ENCODE assay signal across 8 mouse cellular contexts in genomic region chr13:3359751-3360260, GRCm38 (mm10).
DNase-seq lines count a peak whose midpoint lies in the region; ATAC-seq and TF ChIP-seq lines count a peak whose summit lies in the region.
"Not testable (repeated sequence)": the region's sequence is repeated elsewhere in the genome, so short reads cannot be mapped to it uniquely, and the experiment has no call there.

No protein-coding gene starts in this region.

- H3K4me3 ChIP-seq in embryonic facial prominence, embryonic 11.5 days (ENCODE audit: low read depth, low read length), result peak overlapping the region; percentile 48
- peak overlapping the region; percentile 63 for H3K4me3 ChIP-seq in heart, embryonic 11.5 days (ENCODE audit: low read depth, low read length)
- H3K4me3 ChIP-seq in intestine, embryonic 15.5 days (replicated peaks), result peak overlapping the region; percentile 55
- H3K4me3 ChIP-seq in lung, postnatal 0 days (ENCODE audit: low read depth, low read length), result peak overlapping the region; percentile 60
- H3K4me3 ChIP-seq in neural tube, embryonic 12.5 days, result peak overlapping the region; percentile 39

- 1% methylated on average over 35 of the region's 35 CpGs for WGBS in embryonic facial prominence, embryonic 11.5 days
- WGBS in heart, embryonic 11.5 days (ENCODE audit: insufficient replicate concordance), result under 1% methylated on average over 35 of the region's 35 CpGs
- WGBS in intestine, embryonic 15.5 days, result 1% methylated on average over 35 of the region's 35 CpGs
- WGBS in lung, postnatal 0 days, result under 1% methylated on average over 35 of the region's 35 CpGs
- 1% methylated on average over 35 of the region's 35 CpGs for WGBS in neural tube, embryonic 12.5 days

- 0 out of 2 replicates have a peak, but pooled peaks have one; percentile 13 for ATAC-seq in embryonic facial prominence, embryonic 11.5 days (replicated peaks; ENCODE audit: insufficient number of reproducible peaks, low FRiP score, low TSS enrichment, low read depth)
- ATAC-seq in heart, embryonic 11.5 days (replicated peaks; ENCODE audit: insufficient number of reproducible peaks, low FRiP score, low TSS enrichment), result not testable (repeated sequence)
- 0 out of 2 replicates have a peak, but pooled peaks have one; percentile 19 for ATAC-seq in intestine, embryonic 15.5 days
- 0 out of 2 replicates have a peak, but pooled peaks have one; percentile 1 for ATAC-seq in lung, postnatal 0 days
- 0 out of 2 replicates have a peak, but pooled peaks have one; percentile 5 for ATAC-seq in neural tube, embryonic 12.5 days (ENCODE audit: low FRiP score, low read depth)

- DNase-seq in adrenal gland, postnatal 14 days, result peak; percentile 32
- peak; percentile 1 for DNase-seq in embryonic facial prominence, embryonic 11.5 days (ENCODE audit: low spot score)
- peak; percentile 53 for DNase-seq in left cerebral cortex, postnatal 4 days
- DNase-seq in lung, postnatal 0 days (ENCODE audit: low spot score), result not testable (repeated sequence)
- DNase-seq in urinary bladder, postnatal 14 days (ENCODE audit: low spot score), result peak; percentile 15

- H3K9ac ChIP-seq in embryonic facial prominence, embryonic 11.5 days (replicated peaks; ENCODE audit: low read length); heart, embryonic 11.5 days (ENCODE audit: low read depth, low read length); intestine, embryonic 15.5 days; neural tube, embryonic 12.5 days: not testable (repeated sequence)
- H3K9ac ChIP-seq in lung, postnatal 0 days (replicated peaks; ENCODE audit: low read depth), result peak overlapping the region; percentile 44; the same call in 1 of the 2 replicates

- intact Hi-C loops in left cerebral cortex, postnatal 4 days (cut with DNase I), result not testable (repeated sequence)

- not testable (repeated sequence) for H3K36me3 ChIP-seq in embryonic facial prominence, embryonic 11.5 days (replicated peaks; ENCODE audit: control insufficient read depth, insufficient read depth, low read depth, low read length); heart, embryonic 11.5 days (ENCODE audit: control insufficient read depth, insufficient read depth, low read length); intestine, embryonic 15.5 days; lung, postnatal 0 days (ENCODE audit: insufficient read depth, low read length); neural tube, embryonic 12.5 days

- peak overlapping the region; percentile 89 for H3K4me2 ChIP-seq in embryonic facial prominence, embryonic 11.5 days (ENCODE audit: low read depth, low read length)
- H3K4me2 ChIP-seq in heart, embryonic 11.5 days, result peak overlapping the region; percentile 95
- H3K4me2 ChIP-seq in intestine, embryonic 15.5 days (replicated peaks), result peak overlapping the region; percentile 99
- peak overlapping the region; percentile 92 for H3K4me2 ChIP-seq in lung, postnatal 0 days (replicated peaks; ENCODE audit: low read depth, low read length)
- peak overlapping the region; percentile 89 for H3K4me2 ChIP-seq in neural tube, embryonic 12.5 days (replicated peaks)

- H3K9me3 ChIP-seq in embryonic facial prominence, embryonic 11.5 days (replicated peaks; ENCODE audit: control insufficient read depth, low read length); heart, embryonic 11.5 days (replicated peaks; ENCODE audit: control insufficient read depth, low read length); intestine, embryonic 15.5 days; lung, postnatal 0 days (ENCODE audit: low read length); neural tube, embryonic 12.5 days: not testable (repeated sequence)

- H3K27me3 ChIP-seq in embryonic facial prominence, embryonic 11.5 days (ENCODE audit: control insufficient read depth, insufficient read depth, low read length), result peaks cover 26% of the 10 kb centered on the region
- H3K27me3 ChIP-seq in heart, embryonic 11.5 days (ENCODE audit: control insufficient read depth, insufficient read depth, low read length), result peaks cover 28% of the 10 kb centered on the region
- H3K27me3 ChIP-seq in intestine, embryonic 15.5 days (replicated peaks), result peaks cover 25% of the 10 kb centered on the region
- peaks cover 11% of the 10 kb centered on the region for H3K27me3 ChIP-seq in lung, postnatal 0 days (replicated peaks; ENCODE audit: insufficient read depth, low read length)
- peaks cover 41% of the 10 kb centered on the region for H3K27me3 ChIP-seq in neural tube, embryonic 12.5 days (replicated peaks)

- not testable (repeated sequence) for H3K27ac ChIP-seq in embryonic facial prominence, embryonic 11.5 days (replicated peaks; ENCODE audit: low read depth, low read length); heart, embryonic 11.5 days (ENCODE audit: low read depth, low read length); intestine, embryonic 15.5 days; lung, postnatal 0 days (ENCODE audit: low read length); neural tube, embryonic 12.5 days

- H3K4me1 ChIP-seq in embryonic facial prominence, embryonic 11.5 days (ENCODE audit: control insufficient read depth, insufficient read depth, low read length); lung, postnatal 0 days (ENCODE audit: insufficient read depth, low read depth, low read length): not testable (repeated sequence)
- peaks cover 12% of the 10 kb centered on the region for H3K4me1 ChIP-seq in heart, embryonic 11.5 days (ENCODE audit: control insufficient read depth, insufficient read depth, low read length)
- peaks cover 16% of the 10 kb centered on the region for H3K4me1 ChIP-seq in intestine, embryonic 15.5 days (replicated peaks)
- peaks cover 29% of the 10 kb centered on the region for H3K4me1 ChIP-seq in neural tube, embryonic 12.5 days

- TF ChIP-seq CTCF in lung, postnatal 0 days (IDR thresholded peaks at IDR 0.05), result not testable (repeated sequence)

- TF ChIP-seq EP300 in lung, postnatal 0 days (IDR thresholded peaks at IDR 0.05), result not testable (repeated sequence)
